Mouse (Mus musculus): ENCODE results near the gene Slc37a1.

DNA sequence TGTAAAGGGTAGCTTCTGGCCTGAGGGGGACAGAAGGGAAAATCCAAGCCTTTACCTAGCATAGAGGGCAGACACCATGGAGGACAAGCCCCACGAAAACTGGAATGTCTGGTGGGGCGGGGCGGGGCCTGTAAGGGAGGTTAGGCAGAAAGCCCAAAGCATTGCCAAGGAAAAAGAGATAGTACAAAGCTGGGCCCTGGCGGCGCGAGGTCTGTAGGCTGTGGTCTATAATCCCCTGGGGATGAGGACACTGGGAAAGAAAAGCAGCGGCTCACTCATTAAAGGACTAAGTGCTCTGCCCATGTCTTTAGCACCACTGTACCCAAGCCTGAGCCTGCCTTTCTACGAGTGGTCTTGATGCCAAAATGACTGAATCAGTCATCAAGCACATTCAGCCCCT is 65.4 kb downstream of the Slc37a1 start:
- TF ChIP-seq CTCF (IDR thresholded peaks at IDR 0.05; ENCODE audit: insufficient read depth, low read depth, low read length) = no peak
- TF ChIP-seq POLR2A (IDR thresholded peaks at IDR 0.05; ENCODE audit: insufficient read depth, low read depth, low read length) = no peak
